Mouse (Mus musculus) right cerebral cortex, postnatal 25 days (tissue): Measurements from ENCODE around the gene Klhdc7b.

Experiments used
- DNase-seq: peaks from one replicate; pipeline ENCODE4 v3.0.0; 2022

The Klhdc7b gene

DNA sequence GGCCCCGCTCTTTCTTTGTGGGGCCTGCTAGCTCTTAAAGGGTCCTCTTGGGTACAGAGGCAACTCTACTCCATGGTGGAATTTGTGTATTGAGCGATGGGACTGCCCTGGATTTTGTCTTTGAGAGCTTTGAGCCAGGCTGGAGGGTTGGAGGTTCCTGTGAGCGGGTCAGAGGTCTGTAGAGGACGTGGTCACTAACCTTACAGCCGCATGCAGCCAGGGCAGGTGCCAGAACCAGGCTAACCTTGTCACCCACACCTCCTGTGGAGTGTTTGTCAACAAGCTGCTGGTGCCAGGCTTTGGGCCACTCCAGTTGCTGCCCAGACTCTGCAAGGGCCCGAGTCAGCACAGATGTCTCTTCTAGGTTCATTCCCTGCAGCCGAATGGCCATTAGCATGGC, 8.7 kb upstream of the Klhdc7b start:
- DNase-seq, result no peak

DNA sequence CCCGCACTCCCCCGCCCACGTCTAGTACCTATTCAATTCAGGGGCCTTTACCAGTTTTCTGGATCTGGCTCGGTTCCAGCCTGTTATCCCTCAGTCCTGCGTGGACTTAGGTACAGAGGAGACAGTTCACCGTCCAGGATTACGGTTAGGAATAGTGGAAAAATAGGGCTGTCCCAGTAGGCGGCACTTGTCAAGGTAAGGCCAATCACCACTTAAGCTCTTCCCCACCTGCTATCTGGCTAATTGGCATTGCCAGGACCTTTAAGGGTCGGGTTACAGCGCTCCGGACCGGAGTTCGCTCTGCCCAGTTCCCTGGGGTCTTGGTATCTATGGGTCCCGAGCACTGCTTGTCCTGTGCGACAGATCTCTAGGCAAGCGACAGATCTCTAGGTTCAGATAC, 7.8 kb upstream of the Klhdc7b start, which contains the start of gene Tymp:
TSS of gene Tymp (minus strand) at position 83 of the 400 bp plus-strand sequence.
- DNase-seq, result no peak

DNA sequence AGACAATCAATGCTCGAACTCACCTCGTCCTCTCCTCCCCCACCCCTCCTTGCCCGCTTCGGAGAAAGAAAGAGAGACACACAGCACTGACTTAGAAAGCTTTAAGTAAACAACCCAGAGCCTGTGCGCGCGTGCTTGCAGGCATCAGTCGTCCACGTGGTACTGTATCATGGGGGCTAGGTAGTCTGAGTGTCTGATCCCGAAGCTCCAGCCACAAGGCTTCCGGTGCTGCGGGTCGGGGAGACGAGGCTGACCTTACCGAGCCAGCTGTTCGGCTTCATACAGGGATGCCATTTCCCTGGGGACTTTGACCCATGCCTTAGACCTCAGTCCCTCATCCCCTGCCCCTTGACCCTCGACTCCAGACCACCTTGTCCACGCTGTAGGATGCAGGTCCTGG, 7.4 kb upstream of the Klhdc7b start:
- DNase-seq, result no peak

DNA sequence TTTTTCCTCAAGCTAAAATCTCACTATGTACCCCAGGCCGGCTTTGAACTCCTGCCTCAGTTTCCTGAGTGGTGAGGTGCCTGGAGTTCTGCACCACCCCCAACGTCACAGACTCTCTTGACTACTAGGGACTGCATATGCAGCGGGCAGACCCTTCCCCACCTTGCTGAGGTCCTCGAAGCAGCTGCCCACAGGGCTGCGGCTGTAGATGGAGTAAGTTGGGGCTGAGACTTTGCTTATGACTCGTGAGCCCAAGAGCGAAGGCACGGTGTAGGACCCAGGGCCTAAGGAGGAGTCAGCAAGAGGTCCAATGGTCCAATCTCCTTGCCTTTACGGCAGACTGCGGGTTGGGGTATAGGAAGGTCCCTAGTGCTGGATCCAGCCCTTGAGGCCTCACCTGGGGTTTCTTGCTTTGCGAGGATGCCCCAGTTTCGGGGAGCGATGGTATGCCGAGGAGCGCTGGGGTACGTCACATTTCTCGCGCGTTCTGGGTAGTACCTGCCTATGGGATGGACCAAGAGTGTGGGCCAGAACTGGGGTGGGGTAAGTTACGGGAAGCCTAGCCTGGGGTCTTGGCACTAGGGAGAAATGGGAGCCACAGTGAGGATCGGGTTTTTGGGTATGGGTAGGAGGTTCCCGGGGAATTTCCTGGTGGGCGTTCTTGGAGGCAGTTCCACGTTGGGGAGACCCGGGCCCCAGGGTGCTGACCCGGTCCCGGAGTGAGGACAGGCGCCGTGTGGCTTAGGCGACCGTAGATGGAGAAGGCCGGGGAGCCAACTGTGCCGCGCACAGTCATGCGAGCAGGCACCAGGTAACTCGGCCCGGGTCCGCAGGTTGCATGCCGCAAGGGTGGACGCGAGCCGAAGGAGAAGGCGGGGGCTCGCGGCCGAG, 6.5 kb upstream of the Klhdc7b start:
- DNase-seq, result no peak

DNA sequence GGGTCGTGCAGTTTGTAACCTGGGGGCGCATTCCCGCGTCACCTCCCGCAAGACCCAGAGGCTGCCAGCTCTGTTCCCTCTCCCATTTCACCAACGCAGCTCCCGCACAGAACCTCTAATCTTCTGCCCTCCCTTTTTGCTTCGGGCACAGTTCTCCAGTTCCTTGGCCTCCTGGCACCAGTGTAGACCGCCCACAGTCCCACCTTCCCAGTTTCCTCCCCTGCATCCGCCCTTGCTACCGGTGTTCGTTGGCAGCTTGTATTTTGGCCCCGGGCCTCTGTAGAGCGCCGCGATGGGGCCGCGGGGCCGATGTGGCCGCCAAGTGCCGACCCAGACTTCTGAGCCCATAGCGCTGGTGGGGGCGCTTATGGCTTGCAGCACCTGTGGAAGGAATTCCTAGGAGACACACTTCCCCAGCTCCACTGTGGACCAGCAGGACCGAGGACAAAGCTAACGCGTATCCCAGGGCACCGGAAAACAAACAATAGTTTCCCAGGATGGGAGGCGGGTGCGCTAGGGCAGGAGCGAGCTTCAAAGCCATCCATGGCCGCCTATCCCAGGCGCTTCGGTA, 5.8 kb upstream of the Klhdc7b start, which contains the start of gene Odf3b:
TSS of gene Odf3b (minus strand) at position 452 of the 571 bp plus-strand sequence.
- no peak for DNase-seq

DNA sequence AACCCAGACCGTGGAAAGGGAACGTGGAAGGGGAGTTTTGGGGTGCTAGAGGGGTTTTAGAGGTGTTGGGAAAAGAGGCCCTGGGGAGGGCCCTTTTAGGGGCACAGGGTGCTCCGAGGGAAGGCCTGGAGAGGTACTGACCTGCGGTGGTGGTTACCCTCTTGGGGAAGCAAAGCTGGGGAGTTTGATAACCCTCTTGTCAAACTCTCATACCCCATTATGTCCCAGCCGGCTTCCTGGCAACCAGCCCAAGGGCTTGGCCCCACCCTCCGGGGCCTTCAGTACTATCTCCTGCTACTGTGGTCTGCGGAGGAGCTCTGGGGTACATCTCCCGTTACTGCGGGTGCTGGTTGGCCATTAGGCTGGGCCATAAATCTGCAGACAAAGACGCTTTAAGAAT, 5.3 kb upstream of the Klhdc7b start:
- DNase-seq, result no peak

DNA sequence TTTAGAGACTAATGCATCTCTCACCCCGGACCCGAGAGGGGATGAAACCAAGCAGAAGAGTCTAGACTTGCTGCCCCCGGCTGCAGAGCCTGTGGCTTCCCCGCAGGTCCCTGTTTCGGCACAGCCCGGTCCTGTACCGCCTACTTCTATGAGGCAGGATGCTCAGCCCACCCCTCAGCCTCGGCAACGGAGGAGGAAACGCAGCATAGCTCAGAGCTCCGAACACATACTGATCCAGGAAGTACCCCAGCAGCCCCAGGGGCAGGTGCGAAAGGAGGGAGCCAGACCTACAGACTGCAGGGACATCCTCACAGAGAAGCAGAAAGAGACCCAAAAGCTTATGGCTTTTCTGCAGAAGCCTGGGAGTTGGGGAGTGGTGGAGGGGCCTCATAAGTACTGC, 2.4 kb downstream of the Klhdc7b start:
- DNase-seq, result no peak

DNA sequence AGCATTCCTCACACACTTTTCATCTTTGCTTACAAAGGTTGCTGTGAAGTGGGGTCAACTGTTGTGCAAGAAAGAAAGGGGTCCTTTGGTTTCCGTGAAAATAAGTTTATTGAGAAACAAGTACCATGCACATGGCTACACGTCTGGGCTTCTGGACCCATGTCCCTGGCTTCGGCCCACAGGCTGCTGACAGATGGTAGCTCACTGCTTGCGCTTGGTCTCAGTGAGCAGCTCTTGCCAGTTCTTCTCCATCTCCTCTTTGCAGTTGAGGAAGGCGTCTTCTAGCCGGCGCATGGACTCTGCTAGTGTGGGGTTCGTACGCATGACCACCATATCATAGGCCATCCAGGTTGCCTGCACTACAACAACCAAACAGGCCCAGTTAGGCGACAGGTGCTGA, 5.4 kb downstream of the Klhdc7b start:
- no peak for DNase-seq

DNA sequence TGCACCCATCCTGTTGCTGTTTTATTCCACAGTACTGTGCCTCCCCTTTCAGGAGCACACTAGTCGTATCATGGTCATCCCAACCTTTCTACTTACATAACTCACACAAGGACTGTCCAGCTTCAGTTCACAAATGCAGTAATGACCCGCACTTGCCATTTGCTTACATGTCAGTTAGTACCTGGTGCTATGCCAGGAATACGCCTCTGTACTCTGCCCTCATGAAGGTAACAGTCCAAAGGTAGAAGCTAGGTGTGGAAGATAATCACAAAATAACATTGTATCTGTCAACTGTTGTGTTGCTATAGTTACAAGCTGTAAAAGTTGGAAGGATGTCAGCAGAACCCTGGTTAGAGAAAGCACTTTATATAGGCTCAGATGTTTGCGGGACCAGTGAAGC, 12.2 kb downstream of the Klhdc7b start:
- DNase-seq, result no peak

DNA sequence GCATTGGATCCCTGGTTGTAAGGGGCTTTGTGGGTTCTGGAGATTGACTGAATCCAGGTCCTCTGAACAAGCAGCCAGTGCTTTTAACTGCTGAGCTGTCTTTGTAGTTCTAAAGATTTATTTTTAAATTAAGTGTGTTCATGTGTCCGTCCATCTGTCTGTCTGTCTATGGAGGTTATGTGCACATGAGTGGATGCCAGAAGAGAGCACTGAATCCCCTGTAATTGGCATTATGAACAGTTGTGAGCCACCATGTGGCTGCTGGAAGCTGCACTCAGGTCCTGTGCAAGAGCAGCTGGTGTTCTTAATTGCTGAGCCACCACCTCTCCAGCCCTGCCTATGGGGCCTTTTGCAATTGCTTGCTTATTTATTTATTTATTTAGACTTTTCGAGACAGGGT, 13.4 kb downstream of the Klhdc7b start:
- no peak for DNase-seq

DNA sequence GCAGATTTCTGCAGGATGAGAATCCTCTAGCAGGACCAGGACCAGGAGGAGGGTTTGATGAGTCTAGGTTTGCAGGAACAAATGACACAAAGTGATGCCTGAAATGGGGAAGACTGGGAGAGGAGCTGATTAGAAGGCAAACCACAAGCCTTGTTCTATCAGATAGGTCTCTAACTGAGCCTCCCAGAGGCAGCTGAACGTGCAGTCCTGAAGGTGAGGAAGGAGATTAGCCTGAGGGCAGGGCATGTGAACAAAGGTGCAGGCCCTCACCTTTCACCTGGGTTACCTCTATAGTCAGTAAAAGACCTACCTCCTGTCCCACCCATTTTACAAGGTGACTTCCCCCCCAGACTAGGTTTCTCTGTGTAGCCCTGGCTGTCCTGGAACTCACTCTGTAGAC, 15.0 kb downstream of the Klhdc7b start:
- DNase-seq, result no peak

DNA sequence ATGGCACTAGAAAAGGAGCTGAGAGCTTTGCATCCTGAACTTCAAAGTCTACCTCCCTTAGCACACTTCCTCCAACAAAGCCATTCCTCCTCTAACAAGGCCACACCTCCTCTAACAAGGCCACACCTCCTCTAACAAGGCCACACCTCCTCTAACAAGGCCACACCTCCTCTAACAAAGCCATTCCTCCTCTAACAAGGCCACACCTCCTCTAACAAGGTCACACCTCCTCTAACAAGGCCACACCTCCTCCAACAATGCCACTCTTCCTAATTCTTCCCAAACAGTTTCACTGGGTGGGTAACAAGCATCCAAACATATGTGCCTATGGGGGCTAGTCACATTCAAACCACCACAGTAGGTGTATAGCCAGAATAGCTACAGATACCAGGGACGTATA, 17.8 kb downstream of the Klhdc7b start:
- DNase-seq, result no peak

DNA sequence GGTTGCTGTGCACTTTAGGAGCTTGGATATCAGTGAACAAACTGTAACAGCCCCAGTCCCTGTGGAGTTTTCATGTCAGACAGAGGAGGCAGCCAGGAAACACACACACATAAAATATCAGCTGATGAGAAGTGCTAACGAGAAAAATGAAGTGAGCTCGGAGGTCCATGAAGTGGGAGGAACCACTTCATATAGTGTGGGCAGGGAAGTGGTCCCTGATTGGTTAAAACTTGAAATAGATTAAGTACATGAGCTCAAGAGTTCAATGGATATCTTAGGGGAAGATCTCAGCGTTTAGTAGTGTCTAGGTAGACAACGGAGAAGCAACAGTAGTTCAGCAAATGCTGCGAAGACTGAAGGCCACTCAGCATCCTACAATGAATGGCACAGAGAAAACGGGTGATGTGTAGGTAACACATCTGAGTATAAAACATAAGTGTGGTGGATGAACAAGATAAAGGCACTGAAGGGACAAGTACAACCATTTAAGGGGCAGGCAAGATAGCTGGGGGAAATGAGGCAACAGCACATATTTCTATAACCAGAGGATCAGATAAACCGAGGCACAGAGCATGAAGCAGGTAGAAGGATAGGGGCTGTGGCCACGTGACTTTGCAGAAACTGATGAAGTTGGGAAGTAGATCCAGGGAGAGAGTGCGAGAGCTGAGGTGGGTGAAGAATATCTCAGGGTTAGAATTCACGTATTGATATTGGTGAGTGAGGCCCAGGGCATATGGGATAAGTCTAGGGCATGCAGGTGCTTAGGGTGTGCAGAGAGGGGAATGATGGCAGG, 20.3 kb downstream of the Klhdc7b start:
- no peak for DNase-seq

DNA sequence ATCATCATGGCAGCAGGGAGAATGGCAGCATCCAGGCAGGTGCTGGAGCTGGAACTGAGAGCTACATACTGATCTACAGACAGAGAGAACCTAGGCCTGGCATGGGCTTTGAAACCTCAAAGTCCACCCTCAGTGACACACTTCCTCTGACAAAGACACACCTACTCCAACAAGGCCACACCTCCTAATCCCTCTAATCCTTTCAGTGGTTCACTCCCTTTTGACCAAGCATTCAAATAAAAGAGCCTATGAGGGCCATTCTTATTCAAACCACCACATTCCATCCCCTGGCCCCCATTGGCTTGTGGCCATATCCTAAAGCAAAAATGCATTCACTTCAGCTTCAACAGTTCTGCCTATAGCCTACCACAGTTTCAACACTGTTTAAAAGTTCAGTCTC, 22.0 kb downstream of the Klhdc7b start:
- no peak for DNase-seq

DNA sequence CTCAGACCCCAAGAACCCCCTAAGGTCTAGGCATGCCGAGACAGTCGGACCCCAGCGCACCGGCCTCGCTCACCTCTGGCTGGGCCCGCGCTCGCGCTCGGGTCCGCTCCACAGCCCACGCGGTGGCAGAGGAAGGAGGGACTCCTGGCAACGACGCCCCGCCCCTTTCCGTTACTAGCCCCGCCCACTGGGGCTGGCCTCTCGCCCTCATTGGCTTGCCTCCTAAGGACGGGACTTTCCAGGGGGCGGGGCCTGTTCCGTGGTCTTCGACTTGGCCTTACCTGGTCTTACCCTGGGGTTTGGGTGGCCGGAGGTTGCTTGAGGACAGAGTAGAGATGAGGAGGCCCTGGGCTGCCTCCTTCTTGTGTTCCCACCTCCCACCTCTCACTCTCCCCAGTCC, 25.4 kb downstream of the Klhdc7b start, which contains the start of gene Syce3:
TSS of gene Syce3 (minus strand) at position 386 of the 400 bp plus-strand sequence.
- DNase-seq, result no peak

DNA sequence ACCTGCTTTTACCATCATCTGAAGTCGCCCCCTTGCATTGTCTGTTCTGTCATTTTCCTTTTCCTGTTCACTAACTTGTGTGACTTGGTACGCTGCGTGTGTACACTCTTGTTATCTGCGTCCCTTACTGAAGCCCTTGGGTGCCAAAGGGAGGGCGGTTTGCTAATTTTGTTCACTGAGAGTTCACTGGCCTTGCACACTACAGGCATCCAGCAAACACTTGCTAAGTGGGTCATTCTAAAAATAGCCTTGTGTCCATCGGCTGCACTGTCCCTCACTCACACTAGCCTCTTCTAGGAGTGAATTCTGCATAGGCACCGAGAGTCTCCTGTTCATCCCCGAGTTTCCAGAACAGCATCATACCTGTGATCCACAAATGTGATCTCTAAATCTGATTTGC, 30.6 kb downstream of the Klhdc7b start:
- no peak for DNase-seq

DNA sequence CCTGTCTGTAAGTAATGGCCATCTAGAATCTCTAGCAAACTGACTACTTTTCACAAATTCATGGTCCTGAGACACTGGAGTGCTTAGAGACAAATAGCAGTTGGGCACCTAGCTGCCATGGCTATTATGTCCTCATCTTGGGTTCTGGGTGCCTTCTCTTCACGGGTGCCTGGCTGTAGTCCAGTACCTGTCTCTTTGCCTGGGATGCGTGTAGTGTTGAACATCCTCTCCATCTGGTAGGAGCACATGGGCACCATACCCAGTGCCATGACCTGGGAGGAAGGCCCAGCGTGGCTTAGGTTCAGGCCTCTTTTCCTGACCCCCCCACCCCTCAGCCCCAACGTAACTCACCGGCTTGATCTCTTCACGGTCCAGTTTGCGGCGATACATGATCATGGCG, 37.2 kb downstream of the Klhdc7b start:
- DNase-seq, result no peak

DNA sequence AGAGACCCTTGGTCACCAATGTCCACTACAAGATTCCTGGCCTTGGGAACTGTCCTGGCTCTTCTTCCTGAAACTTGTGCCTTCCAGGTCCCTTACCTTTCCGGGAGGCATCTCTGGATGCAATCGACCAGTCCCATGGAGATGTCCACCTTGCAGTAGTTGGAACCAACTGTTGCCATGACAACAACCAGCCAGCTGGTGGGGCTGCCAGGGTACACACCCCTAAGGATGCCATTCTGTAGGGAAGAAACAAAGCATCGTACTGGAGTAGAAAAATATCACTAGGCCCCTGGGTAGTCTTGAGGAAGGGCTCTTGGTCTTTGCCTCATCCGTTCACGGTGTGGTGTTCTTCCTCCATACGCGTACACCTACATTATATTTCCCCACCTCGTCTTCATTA, 39.9 kb downstream of the Klhdc7b start:
- DNase-seq, result no peak

DNA sequence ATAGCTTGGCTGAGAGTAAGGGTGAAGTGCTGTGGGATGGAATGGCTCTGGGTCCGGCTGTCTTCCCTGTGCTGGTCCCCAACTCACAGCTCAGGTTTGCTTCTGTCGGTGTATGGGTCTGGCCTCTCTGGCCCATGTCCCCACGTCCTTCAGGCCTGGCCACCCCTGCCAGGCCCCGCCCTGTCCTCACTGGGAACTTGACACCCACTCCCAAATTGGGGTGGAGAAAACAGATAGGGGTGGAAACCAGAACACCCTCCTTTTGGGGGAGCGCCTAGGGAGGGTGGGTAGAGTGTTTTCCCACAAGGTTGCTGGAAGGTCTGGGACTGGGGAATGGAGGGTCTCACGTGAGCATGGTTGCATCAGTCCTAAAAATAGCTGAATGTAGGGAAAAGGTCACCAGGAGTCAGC, 41.0 kb downstream of the Klhdc7b start, which contains the start of gene Cpt1b:
TSS of gene Cpt1b (minus strand) at position 153 of the 411 bp plus-strand sequence.
- DNase-seq, result no peak

DNA sequence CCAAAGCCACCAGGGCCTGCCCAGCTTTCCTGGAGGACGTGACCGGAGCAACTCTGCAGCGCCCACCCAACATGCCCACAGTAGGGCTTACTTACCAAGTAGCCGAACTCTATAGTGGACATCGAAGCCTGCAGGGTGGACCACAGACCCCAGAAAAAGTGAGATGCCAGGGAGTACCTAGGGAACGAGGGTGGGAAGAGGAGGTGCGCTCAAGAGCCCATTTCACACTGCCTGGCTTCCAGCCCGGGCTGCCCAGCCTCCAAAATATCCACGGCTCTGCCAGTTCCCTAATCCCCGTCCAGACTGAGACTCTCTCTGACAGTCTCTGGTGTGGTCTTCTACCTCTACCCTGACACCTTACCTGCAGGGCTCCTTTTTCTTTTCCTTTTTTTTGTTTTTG, 42.0 kb downstream of the Klhdc7b start:
- DNase-seq, result no peak

DNA sequence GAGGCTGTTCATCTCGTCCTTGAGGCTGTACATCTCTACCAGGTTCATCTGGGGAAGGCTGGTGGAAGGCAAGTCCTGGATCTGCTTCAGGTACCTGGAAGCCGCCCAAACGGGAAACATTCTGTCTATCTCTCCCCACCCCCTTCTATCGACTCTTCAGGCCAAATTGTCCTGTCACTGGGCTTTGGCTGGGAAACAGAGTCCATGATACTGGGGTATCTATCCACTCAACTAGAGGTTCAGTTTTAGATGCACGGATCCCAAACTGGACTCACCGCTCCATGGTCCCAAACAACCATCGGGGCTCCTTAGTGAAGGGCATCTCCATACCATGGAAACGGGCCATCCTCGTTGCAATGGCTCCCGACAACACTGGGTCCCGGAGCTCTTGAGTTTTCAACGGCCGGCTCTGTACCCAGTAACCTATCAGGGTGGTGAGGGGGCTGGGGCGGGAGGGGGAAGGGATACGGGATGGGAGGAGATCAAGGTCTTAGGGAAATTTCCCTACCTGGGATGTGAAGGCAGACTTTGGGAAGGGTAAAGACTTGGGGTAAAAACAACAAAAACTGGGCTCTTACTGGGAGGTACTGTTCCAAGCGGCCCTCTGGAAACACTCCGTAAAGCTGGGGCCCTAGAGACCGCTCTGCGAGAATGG, 43.5 kb downstream of the Klhdc7b start:
- no peak for DNase-seq

DNA sequence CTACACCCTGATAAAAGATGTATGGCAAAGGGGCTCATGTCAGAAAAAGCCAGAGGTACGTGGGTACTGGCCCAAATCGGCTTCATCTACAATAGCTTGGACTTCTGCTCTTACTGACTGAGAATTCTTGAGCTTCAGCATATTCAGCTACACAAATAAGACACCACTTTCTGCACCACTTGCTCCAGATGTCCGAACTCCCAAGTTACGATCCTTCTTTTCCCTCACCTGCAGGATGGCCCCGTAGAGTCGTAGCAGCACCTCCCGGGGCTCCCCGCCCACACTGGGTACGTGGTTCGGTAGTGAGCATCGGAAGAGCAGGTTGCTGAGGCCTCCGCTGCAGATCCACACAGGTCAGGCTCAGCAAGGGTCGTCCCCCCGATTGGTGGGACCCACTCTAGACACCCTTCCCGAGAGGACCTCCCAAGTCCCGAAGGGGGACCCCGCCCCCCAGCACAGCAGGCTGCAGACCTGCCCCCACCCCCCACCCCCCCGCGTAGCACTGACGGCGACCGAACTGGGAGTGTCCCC, 44.2 kb downstream of the Klhdc7b start:
- no peak for DNase-seq
